Mouse (Mus musculus): ENCODE results near the gene Bpifb1.
"Not testable (repeated sequence)": the region's sequence is repeated elsewhere in the genome, so short reads cannot be mapped to it uniquely, and the experiment has no call there.

The Bpifb1 gene

GRCm38 (mm10) chr2:154190546-154191258, at the start of gene Bpifb1:
Gene Bpifb1 (plus strand): TSS chr2:154190818.
- DNase-seq (ENCODE audit: low read depth in 1 of 2, low spot score in 2 of 2): no peak

DNA sequence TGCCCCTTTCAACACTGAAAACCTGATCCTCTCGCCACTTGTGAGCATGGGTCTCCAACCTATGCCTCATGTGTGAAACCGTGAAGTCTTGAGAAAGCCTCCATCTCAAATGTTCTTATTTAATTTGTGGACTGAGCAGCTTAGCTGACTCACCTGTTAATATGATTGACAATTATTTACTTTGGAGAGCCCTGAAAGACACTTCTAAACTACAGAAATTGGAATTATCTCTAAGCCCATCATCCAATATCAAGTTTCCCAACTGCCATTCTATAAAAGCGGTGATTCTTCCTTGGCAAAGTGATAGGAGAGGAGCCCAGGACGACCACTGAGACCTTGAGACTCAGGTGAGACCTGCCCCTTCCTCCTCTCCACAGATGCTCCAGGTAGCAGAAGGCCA, 48.0 kb upstream of the Bpifb1 start, which contains the start of gene Bpifa1:
Bpifa1 (plus strand) TSS at position 301 of the 400 bp plus-strand sequence.
- no peak for DNase-seq (ENCODE audit: low read depth in 1 of 2, low spot score in 2 of 2)

GRCm38 (mm10) chr2:154143735-154144134, 46.9 kb upstream of the Bpifb1 start:
- no peak for DNase-seq (ENCODE audit: low read depth in 1 of 2, low spot score in 2 of 2)

DNA sequence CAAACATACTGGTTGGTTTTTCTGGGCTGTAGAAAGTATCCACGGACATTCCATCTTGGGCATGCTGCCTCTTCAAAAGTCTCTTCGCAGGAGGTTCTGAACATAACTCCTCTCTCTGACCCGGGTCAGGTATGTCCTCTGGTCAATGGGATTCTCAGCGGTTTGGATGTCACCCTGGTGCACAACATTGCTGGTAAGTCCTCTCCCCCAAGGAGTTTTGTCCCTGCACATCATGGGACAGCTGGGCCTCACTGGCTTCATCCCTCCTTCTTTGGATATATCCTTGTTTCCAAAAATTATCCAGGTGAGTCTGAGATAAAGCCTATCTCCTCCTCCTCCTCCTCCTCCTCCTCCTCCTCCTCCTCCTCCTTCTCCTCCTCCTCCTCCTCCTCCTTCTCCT, 43.1 kb upstream of the Bpifb1 start:
- no peak for DNase-seq (ENCODE audit: low read depth in 1 of 2, low spot score in 2 of 2)

- no peak for DNase-seq (ENCODE audit: low read depth in 1 of 2, low spot score in 2 of 2)
Observed at GRCm38 (mm10) chr2:154158433-154158832, 32.2 kb upstream of the Bpifb1 start.

GRCm38 (mm10) chr2:154162307-154162706, 28.3 kb upstream of the Bpifb1 start, which contains the start of gene Bpifa5:
Gene Bpifa5 (plus strand): TSS chr2:154162607.
- no peak for DNase-seq (ENCODE audit: low read depth in 1 of 2, low spot score in 2 of 2)

GRCm38 (mm10) chr2:154163306-154163705, 27.3 kb upstream of the Bpifb1 start:
- no peak for DNase-seq (ENCODE audit: low read depth in 1 of 2, low spot score in 2 of 2)

GRCm38 (mm10) chr2:154169172-154169571, 21.4 kb upstream of the Bpifb1 start:
- DNase-seq (ENCODE audit: low read depth in 1 of 2, low spot score in 2 of 2): no peak

DNA sequence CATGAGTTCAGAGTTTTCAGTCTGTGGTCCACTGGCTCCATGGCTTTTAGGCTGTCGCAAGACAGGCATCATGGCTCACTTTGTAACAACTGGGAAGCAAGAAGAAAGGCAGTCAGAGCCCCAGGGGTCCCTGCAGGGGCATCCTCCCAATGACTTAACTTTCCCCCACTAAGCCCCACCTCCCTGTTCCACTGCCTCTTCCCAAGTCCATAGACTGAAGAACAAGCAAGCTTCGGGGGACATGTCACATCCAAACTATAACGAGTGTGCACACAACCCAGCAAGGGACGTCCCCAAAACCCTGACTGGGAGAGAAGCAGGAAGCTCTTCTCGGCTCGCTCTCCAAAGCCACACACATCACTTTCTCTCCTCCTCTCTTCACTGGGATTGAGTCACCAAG, 19.0 kb upstream of the Bpifb1 start:
- DNase-seq (ENCODE audit: low read depth in 1 of 2, low spot score in 2 of 2): no peak

- no peak for DNase-seq (ENCODE audit: low read depth in 1 of 2, low spot score in 2 of 2)
Observed at GRCm38 (mm10) chr2:154173313-154173712, 17.3 kb upstream of the Bpifb1 start.

GRCm38 (mm10) chr2:154181900-154182299, 8.7 kb upstream of the Bpifb1 start:
- DNase-seq (ENCODE audit: low read depth in 1 of 2, low spot score in 2 of 2): not testable (repeated sequence)

GRCm38 (mm10) chr2:154183061-154183460, 7.6 kb upstream of the Bpifb1 start:
- DNase-seq (ENCODE audit: low read depth in 1 of 2, low spot score in 2 of 2): not testable (repeated sequence)

GRCm38 (mm10) chr2:154185319-154185718, 5.3 kb upstream of the Bpifb1 start:
- DNase-seq (ENCODE audit: low read depth in 1 of 2, low spot score in 2 of 2): no peak

GRCm38 (mm10) chr2:154185748-154186147, 4.9 kb upstream of the Bpifb1 start:
- DNase-seq (ENCODE audit: low read depth in 1 of 2, low spot score in 2 of 2): no peak

GRCm38 (mm10) chr2:154187468-154187867, 3.1 kb upstream of the Bpifb1 start:
- DNase-seq (ENCODE audit: low read depth in 1 of 2, low spot score in 2 of 2): no peak

GRCm38 (mm10) chr2:154189877-154190434, 662 bp upstream of the Bpifb1 start:
- no peak for DNase-seq (ENCODE audit: low read depth in 1 of 2, low spot score in 2 of 2)

GRCm38 (mm10) chr2:154192141-154192540, 1.5 kb downstream of the Bpifb1 start:
- DNase-seq (ENCODE audit: low read depth in 1 of 2, low spot score in 2 of 2): no peak

DNA sequence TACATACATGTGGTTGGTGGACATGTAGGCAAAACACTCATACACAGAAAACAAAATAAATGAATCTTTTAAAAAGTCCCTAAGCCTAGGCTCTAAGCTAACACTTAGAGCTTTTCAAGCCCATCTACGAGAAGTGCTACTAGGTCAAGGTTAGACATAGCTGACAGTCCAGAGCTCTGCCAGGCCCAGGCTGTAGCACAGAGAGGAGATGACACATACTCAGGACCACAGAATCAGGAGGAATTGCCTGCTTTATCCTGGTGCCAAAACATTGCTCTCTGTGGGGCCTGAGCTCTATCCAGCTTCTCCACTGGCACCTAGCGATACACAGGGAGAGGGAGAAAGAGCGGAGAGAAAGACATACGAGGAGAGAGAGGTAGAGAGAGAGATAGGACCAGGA, 2.5 kb downstream of the Bpifb1 start:
- DNase-seq (ENCODE audit: low read depth in 1 of 2, low spot score in 2 of 2): no peak

GRCm38 (mm10) chr2:154193994-154194504, 3.4 kb downstream of the Bpifb1 start:
- no peak for DNase-seq (ENCODE audit: low read depth in 1 of 2, low spot score in 2 of 2)

GRCm38 (mm10) chr2:154197036-154197435, 6.4 kb downstream of the Bpifb1 start:
- DNase-seq (ENCODE audit: low read depth in 1 of 2, low spot score in 2 of 2): no peak

DNA sequence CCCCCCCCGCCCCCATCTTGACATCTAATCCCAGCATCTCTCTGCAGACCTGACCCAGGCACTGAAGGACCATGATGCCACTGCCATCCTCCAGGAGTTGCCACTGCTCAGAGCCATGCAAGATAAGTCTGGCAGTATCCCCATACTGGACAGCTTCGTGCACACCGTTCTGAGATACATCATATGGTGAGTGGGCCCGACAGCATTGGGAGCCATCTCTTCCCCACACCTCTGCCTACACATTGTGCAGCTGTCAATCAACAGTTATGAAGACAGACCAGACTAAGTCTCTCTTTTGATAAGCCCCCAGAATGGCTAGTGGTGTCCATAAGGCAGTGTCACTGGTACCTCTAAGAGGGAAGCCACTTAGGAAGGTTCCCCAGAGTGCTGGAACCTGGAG, 14.0 kb downstream of the Bpifb1 start:
- no peak for DNase-seq (ENCODE audit: low read depth in 1 of 2, low spot score in 2 of 2)

DNA sequence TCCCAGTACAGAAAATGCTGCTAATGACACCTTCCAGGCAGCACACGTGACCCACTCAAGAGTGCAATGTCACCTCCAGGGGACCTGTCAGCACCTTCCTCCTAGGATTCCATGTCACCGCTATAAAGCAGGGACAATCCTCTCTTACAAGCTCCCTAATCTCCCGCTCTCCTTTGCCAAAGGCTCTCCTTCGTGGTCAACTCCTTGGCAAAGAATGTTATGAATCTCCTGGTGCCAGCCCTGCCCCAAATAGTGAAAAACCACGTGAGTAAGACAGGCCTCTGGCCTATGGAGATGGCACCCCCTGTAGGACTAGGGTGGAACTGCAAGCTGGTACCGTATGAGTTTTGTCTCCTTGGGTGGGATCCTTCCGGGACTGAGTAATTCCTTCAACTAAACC, 16.3 kb downstream of the Bpifb1 start:
- no peak for DNase-seq (ENCODE audit: low read depth in 1 of 2, low spot score in 2 of 2)

DNA sequence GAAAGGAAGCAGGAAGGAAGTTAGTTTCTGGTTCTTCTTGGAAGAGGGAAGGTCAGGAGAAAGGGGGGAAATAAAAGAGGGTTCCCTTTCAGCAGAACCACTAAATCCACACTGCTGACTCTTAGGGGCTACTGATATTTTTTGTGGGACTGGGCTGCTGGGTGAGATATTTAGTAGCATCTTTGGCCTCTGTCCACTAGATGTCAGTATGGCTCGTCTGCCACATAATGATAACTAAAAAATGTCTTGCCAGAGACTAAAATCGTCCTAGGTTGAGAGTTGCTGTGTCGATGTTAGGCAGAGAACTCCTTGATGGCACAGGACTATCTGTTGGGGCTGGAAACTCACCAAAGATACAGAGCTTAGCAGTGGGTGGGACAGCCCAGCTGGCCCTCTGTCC, 18.5 kb downstream of the Bpifb1 start:
- no peak for DNase-seq (ENCODE audit: low read depth in 1 of 2, low spot score in 2 of 2)
